Mouse (Mus musculus) adrenal gland, adult 18-20 months (tissue): ENCODE data around the gene Lipe. TPM values are rescaled to one million over a fixed set of nuclear protein-coding genes. Genes with fewer than 3 reads are reported as not detected.

Experiments
- DNase-seq, 2 experiments: peaks; one replicate each; pipeline ENCODE4 v3.0.0; 2021 to 2022; ENCODE audit warnings: low spot score in 2 of 2
- total RNA-seq, 2 experiments: library from RNA; stranded (reverse); gene quantifications; 1 replicate in 1 of 2; 2 replicates in 1 of 2; pipeline ENCODE4 v1.2.3; 2021

The Lipe gene
- total RNA-seq, 2 experiments from 2014 or later: 332 to 738 TPM

- DNase-seq: peak; percentile 55 to 65
Measured at GRCm38 (mm10) chr7:25390054-25390770, 8.3 kb downstream of the Lipe start.

- DNase-seq: no peak
Measured at GRCm38 (mm10) chr7:25388916-25389315, 9.6 kb downstream of the Lipe start.

- peak in 1 of 2 experiments; percentile 43 for DNase-seq
Measured at GRCm38 (mm10) chr7:25387811-25388440, 10.6 kb downstream of the Lipe start.

- DNase-seq: peak; percentile 85 to 87
Measured at GRCm38 (mm10) chr7:25385850-25386555, 12.5 kb downstream of the Lipe start.

- DNase-seq: no peak
Measured at GRCm38 (mm10) chr7:25385259-25385658, 13.3 kb downstream of the Lipe start.

- DNase-seq: no peak
Measured at GRCm38 (mm10) chr7:25384818-25385217, 13.7 kb downstream of the Lipe start.

GRCm38 (mm10) chr7:25384318-25384717, 14.2 kb downstream of the Lipe start:
- no peak for DNase-seq

- DNase-seq: no peak
Measured at GRCm38 (mm10) chr7:25383891-25384290, 14.6 kb downstream of the Lipe start.

GRCm38 (mm10) chr7:25383385-25383784, 15.1 kb downstream of the Lipe start:
- no peak for DNase-seq

GRCm38 (mm10) chr7:25382541-25382940, 16.0 kb downstream of the Lipe start:
- no peak for DNase-seq

- no peak for DNase-seq
Measured at GRCm38 (mm10) chr7:25381284-25381680, 17.2 kb downstream of the Lipe start.

- DNase-seq: no peak
Measured at GRCm38 (mm10) chr7:25380392-25381283, 17.9 kb downstream of the Lipe start.

- DNase-seq: peak in 1 of 2 experiments; percentile 56
Measured at GRCm38 (mm10) chr7:25379551-25380351, 18.8 kb downstream of the Lipe start.

GRCm38 (mm10) chr7:25378181-25379100, 20.1 kb downstream of the Lipe start:
- DNase-seq: no peak

- peak in 1 of 2 experiments; percentile 49 for DNase-seq
Measured at GRCm38 (mm10) chr7:25377100-25377700, 21.3 kb downstream of the Lipe start.

GRCm38 (mm10) chr7:25376556-25376955, 22.0 kb downstream of the Lipe start:
- DNase-seq: peak; percentile 82 to 83

GRCm38 (mm10) chr7:25372441-25372840, 26.1 kb downstream of the Lipe start:
- DNase-seq: no peak

- no peak for DNase-seq
Measured at GRCm38 (mm10) chr7:25369058-25369749, 29.3 kb downstream of the Lipe start, which contains the start of gene Cnfn. TSS of gene Cnfn (minus strand) at chr7:25369724.
